Mouse (Mus musculus) liver, adult 2 months (tissue): Measurements from ENCODE around the gene Armc6.

Experiments
- CTCF ChIP-seq: fragments of 200-500 bp; IDR thresholded peaks from 2 replicates; pipeline ENCODE4 v1.5.1; 2011; ENCODE audit warnings: low read depth, low read length, control low read depth
- POLR2A ChIP-seq: fragments of 200-500 bp; IDR thresholded peaks from 2 replicates; pipeline ENCODE4 v1.6.1; 2011; ENCODE audit warnings: low read length, control low read depth; ENCODE audit not compliant: insufficient read depth; ENCODE audit errors: extremely low read depth

GRCm38 (mm10) chr8:70230837-70231236, 3.4 kb downstream of the Armc6 start:
- TF ChIP-seq CTCF (no peak), POLR2A (no peak)
